Mouse (Mus musculus): ENCODE measurements around the gene Rab10.

DNA sequence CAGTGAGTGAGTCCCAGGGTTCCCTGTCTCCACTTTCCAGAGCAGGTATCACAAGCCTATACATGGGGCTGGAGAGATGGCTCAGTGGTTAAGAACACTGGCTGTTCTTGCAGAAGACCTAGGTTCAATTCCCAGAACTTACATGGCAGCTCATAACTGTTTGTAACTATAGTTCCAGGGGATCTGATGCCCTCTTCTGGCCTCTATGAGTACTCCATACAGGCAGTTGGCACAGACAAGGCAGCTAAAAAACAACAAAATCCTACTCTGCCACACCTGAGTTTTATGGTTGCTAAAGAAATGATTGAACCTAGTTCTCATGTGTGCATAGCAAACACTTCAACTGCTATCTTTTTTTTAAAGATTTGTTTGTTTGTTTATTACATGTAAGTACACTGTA, 56.2 kb downstream of the Rab10 start:
- peak; percentile 49 for TF ChIP-seq CTCF (conservative IDR thresholded peaks at IDR 0.05; ENCODE audit: low read length)
- TF ChIP-seq POU5F1 (IDR thresholded peaks at IDR 0.05; ENCODE audit: borderline replicate concordance, low read length): no peak

Data from E14TG2a.4 (cell line).